Mouse (Mus musculus) heart, embryonic 14.5 days (tissue): ENCODE data around the gene Sp7. TPM values are rescaled to one million over a fixed set of nuclear protein-coding genes. Genes with fewer than 3 reads are reported as not detected.

Source experiments
- ATAC-seq: fragments of 200-750 bp; cut with Nextera tagmentation; 2 replicates; pipeline ENCODE4 v1.8.0; 2017; ENCODE audit warnings: low read depth, moderate TSS enrichment; ENCODE audit not compliant: insufficient number of reproducible peaks, insufficient read depth, low FRiP score
- H3K27ac ChIP-seq, 2 experiments: fragments of 200-500 bp in 1 of 2; fragments of 300-500 bp in 1 of 2; sonication (generic) in 1 of 2; replicated peaks in 1 of 2; 2 replicates each; pipeline ENCODE4 v1.5.1; 2012 to 2014; ENCODE audit warnings: low read depth in 2 of 2, low read length in 2 of 2, control low read depth in 1 of 2, mild to moderate bottlenecking in 1 of 2, mixed read lengths in 1 of 2; ENCODE audit not compliant: control insufficient read depth in 1 of 2, insufficient read depth in 1 of 2
- H3K27me3 ChIP-seq: fragments of 300-500 bp; sonication (generic); 2 replicates; pipeline ENCODE4 v1.6.1; 2014; ENCODE audit warnings: mild to moderate bottlenecking, low read length, control low read depth; ENCODE audit not compliant: control insufficient read depth, insufficient read depth
- H3K36me3 ChIP-seq: fragments of 300-500 bp; sonication (generic); 2 replicates; pipeline ENCODE4 v1.6.1; 2014; ENCODE audit warnings: mild to moderate bottlenecking, control low read depth, low read length, mixed read lengths; ENCODE audit not compliant: control insufficient read depth, insufficient read depth
- H3K4me1 ChIP-seq, 2 experiments: fragments of 200-500 bp in 1 of 2; fragments of 300-500 bp in 1 of 2; sonication (generic) in 1 of 2; 2 replicates each; pipeline ENCODE4 v1.6.1; 2012 to 2014; ENCODE audit warnings: low read length in 2 of 2, control low read depth in 1 of 2, mixed read lengths in 1 of 2; ENCODE audit not compliant: control insufficient read depth in 2 of 2, insufficient read depth in 2 of 2
- H3K4me2 ChIP-seq: fragments of 300-500 bp; sonication (generic); 2 replicates; pipeline ENCODE4 v1.6.1; 2014; ENCODE audit warnings: mild to moderate bottlenecking, low read length
- H3K4me3 ChIP-seq, 2 experiments: fragments of 200-500 bp in 1 of 2; fragments of 300-500 bp in 1 of 2; sonication (generic) in 1 of 2; 2 replicates each; pipeline ENCODE4 v1.5.1; 2012 to 2014; ENCODE audit warnings: low read length in 2 of 2, mild to moderate bottlenecking in 2 of 2, control low read depth in 1 of 2, low read depth in 1 of 2, moderate library complexity in 1 of 2; ENCODE audit not compliant: control insufficient read depth in 1 of 2, insufficient read depth in 1 of 2
- H3K9ac ChIP-seq: fragments of 300-500 bp; sonication (generic); 2 replicates; pipeline ENCODE4 v1.6.1; 2014; ENCODE audit warnings: mild to moderate bottlenecking, low read length
- H3K9me3 ChIP-seq: fragments of 300-500 bp; sonication (generic); 2 replicates; pipeline ENCODE4 v1.6.1; 2016; ENCODE audit warnings: low read length, control low read depth; ENCODE audit not compliant: control insufficient read depth
- WGBS: fragments of 180-500 bp; shearing (Covaris S2); extraction: QIAGEN DNeasy Blood & Tissue Kit; methylation state at CpG from one replicate; pipeline ENCODE4 v1.1.7; 2014; 5-methylcytosine and 5-hydroxymethylcytosine counted together
- polyA plus RNA-seq: library from polyadenylated mRNA; unstranded; fragments of >200 nt; fragmentation: Nextera tagmentation; extraction: Ambion mirVana; gene quantifications from 2 replicates; pipeline ENCODE4 v1.2.1, GENCODE M21; 2014

Sp7 gene
- polyA plus RNA-seq, 1 experiment from 2014 or later = 0.22 TPM

- H3K9me3 ChIP-seq = no peaks in the 10 kb centered on the region
- H3K27me3 ChIP-seq = no peaks in the 10 kb centered on the region
- peak overlapping the region; percentile 56 for H3K4me2 ChIP-seq
- peak overlapping the region; percentile 54 to 74 for H3K4me3 ChIP-seq
- peak overlapping the region in 1 of 2 experiments; percentile 97; a peak in 2 of 4 replicates for H3K27ac ChIP-seq
- under 1% methylated on average over 40 of the region's 69 CpGs for WGBS
- peaks cover 0 to 28% of the 10 kb centered on the region in 2 experiments; a peak in 3 of 4 replicates for H3K4me1 ChIP-seq
- H3K9ac ChIP-seq = peak overlapping the region; percentile 94
- peaks cover 38% of the 10 kb centered on the region for H3K36me3 ChIP-seq
- peak; percentile 44 for ATAC-seq
These were observed 39.4 kb upstream of the Sp7 start for GRCm38 (mm10) chr15:102406196-102406911.

- WGBS = under 1% methylated on average over 38 of the region's 38 CpGs
- no peaks in the 10 kb centered on the region for H3K27me3 ChIP-seq
- peak within 1 kb of the TSS; percentile 72 for H3K4me2 ChIP-seq
- peak within 1 kb of the TSS; percentile 100 for H3K27ac ChIP-seq
- peaks cover 33% of the 10 kb centered on the region for H3K36me3 ChIP-seq
- H3K4me1 ChIP-seq = peaks cover 0 to 28% of the 10 kb centered on the region in 2 experiments; a peak in 3 of 4 replicates
- H3K9ac ChIP-seq = peak within 1 kb of the TSS; percentile 94
- peak within 1 kb of the TSS; percentile 62 to 74 for H3K4me3 ChIP-seq
- H3K9me3 ChIP-seq = no peaks in the 10 kb centered on the region
- ATAC-seq = peak; percentile 96
These were observed 38.7 kb upstream of the Sp7 start, which contains the start of gene Sp1 for GRCm38 (mm10) chr15:102405489-102406195. Sp1 (plus strand) TSS chr15:102406143.

DNA sequence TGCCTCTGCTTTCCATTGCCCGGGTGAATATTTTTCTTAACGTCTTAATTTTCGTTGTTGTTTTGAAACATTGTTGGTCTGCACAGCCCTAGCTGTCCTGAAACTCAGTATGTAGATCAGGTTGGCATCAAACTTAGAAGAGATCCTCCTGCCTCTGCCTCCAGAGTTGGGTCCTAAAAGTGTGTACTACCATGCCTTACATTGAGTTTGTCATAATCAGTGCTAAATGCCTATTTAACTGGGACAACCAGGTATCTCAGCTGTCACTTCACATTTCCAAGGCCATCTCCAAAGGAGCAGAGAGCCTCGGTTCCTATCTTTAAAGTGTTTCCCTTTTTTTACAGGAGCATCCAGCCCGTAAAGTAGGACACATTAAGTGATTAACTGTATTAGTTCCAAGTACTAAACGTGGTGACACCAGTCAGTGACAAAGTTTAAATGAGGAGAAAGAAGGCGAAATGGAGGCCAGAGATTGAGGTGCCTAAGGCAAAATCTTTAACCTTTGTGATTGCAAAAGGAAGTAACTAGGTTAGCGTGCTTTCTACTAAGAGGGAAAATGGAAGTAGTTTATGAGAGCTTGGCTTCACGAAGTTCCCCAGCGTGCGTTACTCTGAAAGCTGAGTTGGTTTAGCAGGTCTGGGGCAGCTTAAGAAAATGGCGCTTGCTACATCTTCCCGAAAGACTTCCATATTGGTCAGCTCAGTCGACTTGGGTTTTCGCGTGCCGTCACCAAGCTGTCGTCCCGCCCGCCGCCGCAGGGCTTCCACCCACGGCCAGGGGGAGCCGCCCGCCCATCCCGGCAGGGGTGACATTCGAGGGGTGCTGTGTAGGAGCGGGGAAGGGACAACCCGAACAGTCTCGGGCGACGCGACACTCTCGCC is 37.9 kb upstream of the Sp7 start:
- ATAC-seq = no peak; the same call in 1 of the 2 replicates
- H3K9ac ChIP-seq = peak overlapping the region; percentile 89
- H3K27me3 ChIP-seq = no peaks in the 10 kb centered on the region
- H3K36me3 ChIP-seq = peaks cover 25% of the 10 kb centered on the region
- peaks cover 1 to 31% of the 10 kb centered on the region in 2 experiments; a peak in 3 of 4 replicates for H3K4me1 ChIP-seq
- H3K27ac ChIP-seq = peak overlapping the region; percentile 100
- no peaks in the 10 kb centered on the region for H3K9me3 ChIP-seq
- peak overlapping the region; percentile 53 to 62 for H3K4me3 ChIP-seq
- peak overlapping the region; percentile 72 for H3K4me2 ChIP-seq
- 15% methylated on average over 34 of the region's 34 CpGs for WGBS

DNA sequence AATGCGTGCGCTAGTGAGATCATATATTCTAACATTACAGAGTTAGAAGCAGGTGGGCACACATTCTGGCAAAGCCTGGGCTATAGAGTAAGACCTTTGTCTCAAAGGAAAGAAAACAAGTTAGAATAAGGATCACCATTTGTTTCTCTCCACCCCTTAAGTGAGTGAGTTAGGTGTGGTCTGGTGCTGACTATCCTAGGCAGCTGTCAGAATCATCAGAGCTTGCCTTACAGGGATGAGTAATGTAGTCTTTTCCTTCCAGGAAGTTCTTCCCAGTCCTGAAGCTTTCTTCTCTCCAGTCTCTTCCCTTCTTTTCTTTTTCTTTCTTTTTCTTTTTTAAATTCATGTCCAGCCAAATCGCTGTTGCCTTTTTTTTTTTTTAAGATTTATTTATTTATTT is 35.2 kb upstream of the Sp7 start:
- no peak overlapping the region for H3K4me3 ChIP-seq
- no peak overlapping the region for H3K4me2 ChIP-seq
- H3K9me3 ChIP-seq = no peaks in the 10 kb centered on the region
- no peak overlapping the region for H3K9ac ChIP-seq
- no peak overlapping the region for H3K27ac ChIP-seq
- no peak for ATAC-seq
- WGBS = 95% methylated on average over 3 of the region's 3 CpGs
- H3K27me3 ChIP-seq = no peaks in the 10 kb centered on the region
- H3K36me3 ChIP-seq = no peaks in the 10 kb centered on the region
- peaks cover 7 to 21% of the 10 kb centered on the region in 2 experiments; a peak in 3 of 4 replicates for H3K4me1 ChIP-seq

GRCm38 (mm10) chr15:102401278-102401677 is 34.3 kb upstream of the Sp7 start:
- no peak overlapping the region for H3K9ac ChIP-seq
- WGBS = 51% methylated on average over 2 of the region's 2 CpGs
- no peak overlapping the region for H3K27ac ChIP-seq
- H3K36me3 ChIP-seq = no peaks in the 10 kb centered on the region
- no peak overlapping the region for H3K4me2 ChIP-seq
- H3K4me1 ChIP-seq = peaks cover 7 to 18% of the 10 kb centered on the region in 2 experiments; a peak in 3 of 4 replicates
- H3K27me3 ChIP-seq = no peaks in the 10 kb centered on the region
- H3K9me3 ChIP-seq = no peaks in the 10 kb centered on the region
- no peak overlapping the region for H3K4me3 ChIP-seq
- ATAC-seq = no peak

- H3K36me3 ChIP-seq = no peaks in the 10 kb centered on the region
- no peak for ATAC-seq
- no peaks in the 10 kb centered on the region for H3K9me3 ChIP-seq
- H3K27me3 ChIP-seq = no peaks in the 10 kb centered on the region
- peak overlapping the region; percentile 81 for H3K4me2 ChIP-seq
- H3K4me3 ChIP-seq = no peak overlapping the region
- H3K4me1 ChIP-seq = peaks cover 7 to 18% of the 10 kb centered on the region in 2 experiments; a peak in 3 of 4 replicates
- no peak overlapping the region; the same call in 1 of the 2 replicates for H3K9ac ChIP-seq
- WGBS = 72% methylated on average over 10 of the region's 10 CpGs
- H3K27ac ChIP-seq = peak overlapping the region in 1 of 2 experiments; percentile 85; a peak in 2 of 4 replicates
These were observed 33.6 kb upstream of the Sp7 start for GRCm38 (mm10) chr15:102400476-102401045.
